Mouse (Mus musculus): ENCODE measurements around the gene Spock1.

DNA sequence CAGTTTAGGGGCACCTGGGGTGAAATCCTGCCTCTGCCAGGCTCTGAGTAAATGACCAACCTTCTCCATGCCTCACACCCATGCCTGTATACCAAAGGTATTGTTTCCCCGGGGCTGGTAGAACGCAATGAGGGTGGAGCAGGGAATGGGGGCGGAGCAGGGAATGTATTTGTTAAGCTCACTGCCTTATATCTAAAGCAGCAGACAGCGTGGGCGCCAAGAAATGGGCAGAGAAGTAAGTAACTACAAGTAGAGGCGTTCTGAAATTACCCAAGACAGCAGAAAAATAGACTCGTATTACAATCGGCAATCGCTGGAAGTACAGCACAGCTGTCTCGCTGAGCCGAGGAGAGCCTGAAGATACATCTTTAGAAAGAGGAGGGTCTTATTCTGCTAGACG is 125.2 kb downstream of the Spock1 start:
- TF ChIP-seq CTCF (conservative IDR thresholded peaks at IDR 0.05; ENCODE audit: low read length) (no peak), NANOG (IDR thresholded peaks at IDR 0.05; ENCODE audit: borderline replicate concordance, low read length) (no peak), POU5F1 (IDR thresholded peaks at IDR 0.05; ENCODE audit: borderline replicate concordance, low read length) (no peak)
